Mouse (Mus musculus): ENCODE data around the gene Gm37240.

GRCm38 (mm10) chr3:85599526-85599925 lies 287.8 kb downstream of the Gm37240 start:
- TF ChIP-seq CTCF (IDR thresholded peaks at IDR 0.05; ENCODE audit: borderline replicate concordance, insufficient read depth, low read length): no peak
- TF ChIP-seq POLR2A (IDR thresholded peaks at IDR 0.05; ENCODE audit: low read depth, low read length): no peak
